Comparison of ENCODE assay signal across 21 mouse cellular contexts in the genomic region with DNA sequence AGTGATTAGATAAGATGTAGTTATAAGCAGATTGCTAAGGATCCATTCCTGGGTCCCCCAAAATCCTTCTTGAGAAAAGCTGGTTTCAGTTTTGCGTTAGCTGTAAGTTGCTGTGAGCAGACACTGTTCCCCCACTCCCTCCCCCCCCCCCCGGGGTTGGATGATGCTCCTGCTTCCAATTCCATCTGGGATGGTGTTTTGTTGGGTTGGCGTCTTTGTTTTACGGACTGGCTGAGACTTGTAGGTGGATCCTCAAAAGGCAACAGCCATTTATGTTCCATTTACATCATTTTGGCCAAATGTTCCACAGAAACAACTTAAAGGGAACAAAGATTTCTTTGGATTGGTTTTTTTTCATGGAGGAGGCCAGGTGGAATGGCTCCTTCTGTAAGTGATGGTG.
"Had no signal": no experiment of that assay in that cellular context is flagged by ENCODE, and none has a peak within 500 bp of the region (broad histone marks: within the 10 kb centered on the region; RNA-seq: fewer than 3 reads in every experiment).

No protein-coding gene starts in this region.

- DNase-seq: kidney, adult 11 months; kidney, adult 8-10 months; kidney, postnatal 10 days; kidney, postnatal 36 days; liver, embryonic 13.5 days; lung, embryonic 14.5 days; lung, postnatal 10 days; lung, postnatal 36 days; retina, postnatal 1 day; right cerebral cortex, postnatal 25 days; thymus, adult 2 months; thymus, postnatal 14 days; thymus, postnatal 4 days had no signal

- ATAC-seq: intestine, embryonic 15.5 days; midbrain, embryonic 13.5 days; midbrain, embryonic 16.5 days had no signal

- H3K9me3 ChIP-seq: intestine, embryonic 15.5 days; kidney, embryonic 15.5 days; liver, embryonic 13.5 days; megakaryocyte, embryonic 14.5 days; midbrain, embryonic 10.5 days; midbrain, embryonic 13.5 days; neural tube, embryonic 13.5 days had no signal

- H3K4me3 ChIP-seq: intestine, embryonic 15.5 days; kidney, embryonic 15.5 days; liver, embryonic 13.5 days; megakaryocyte, embryonic 14.5 days; midbrain, embryonic 10.5 days; midbrain, embryonic 13.5 days; myocyte; neural tube, embryonic 13.5 days had no signal

- H3K27ac ChIP-seq: intestine, embryonic 15.5 days; kidney, embryonic 15.5 days; liver, embryonic 13.5 days; midbrain, embryonic 10.5 days; midbrain, embryonic 13.5 days; neural tube, embryonic 13.5 days had no signal

- H3K4me2 ChIP-seq: intestine, embryonic 15.5 days; kidney, embryonic 15.5 days; liver, embryonic 13.5 days; lung, embryonic 14.5 days; midbrain, embryonic 13.5 days; neural tube, embryonic 13.5 days had no signal

- H3K27me3 ChIP-seq: intestine, embryonic 15.5 days; kidney, embryonic 15.5 days; liver, embryonic 13.5 days; megakaryocyte, embryonic 14.5 days; midbrain, embryonic 13.5 days; neural tube, embryonic 13.5 days had no signal

- H3K4me1 ChIP-seq: liver, embryonic 13.5 days had no signal

- H3K9ac ChIP-seq: intestine, embryonic 15.5 days; kidney, embryonic 15.5 days; liver, embryonic 13.5 days; lung, embryonic 14.5 days; midbrain, embryonic 13.5 days; neural tube, embryonic 13.5 days had no signal

- H3K36me3 ChIP-seq: intestine, embryonic 15.5 days; kidney, embryonic 15.5 days; liver, embryonic 13.5 days; midbrain, embryonic 10.5 days; midbrain, embryonic 13.5 days; neural tube, embryonic 13.5 days had no signal
